Mouse (Mus musculus) neural tube, embryonic 12.5 days (tissue): ENCODE results near the gene Zfp704. TPM values are rescaled to one million over a fixed set of nuclear protein-coding genes. Genes with fewer than 3 reads are reported as not detected.
A peak's percentile ranks its signal among the peaks of the same experiment; 100 is the strongest.
"Not testable (repeated sequence)": the region's sequence is repeated elsewhere in the genome, so short reads cannot be mapped to it uniquely, and the experiment has no call there.

Experiments
- ATAC-seq: fragments of 200-750 bp; cut with Nextera tagmentation; 2 replicates; pipeline ENCODE4 v1.8.0; 2017; ENCODE audit warnings: low read depth, mild to moderate bottlenecking, moderate TSS enrichment, moderate library complexity; ENCODE audit not compliant: low FRiP score
- H3K27ac ChIP-seq: fragments of 300-500 bp; sonication (generic); 2 replicates; pipeline ENCODE4 v1.5.1; 2016
- H3K27me3 ChIP-seq: fragments of 300-500 bp; sonication (generic); replicated peaks from 2 replicates; pipeline ENCODE4 v1.6.1; 2016; ENCODE audit warnings: mild to moderate bottlenecking
- H3K36me3 ChIP-seq: fragments of 300-500 bp; sonication (generic); 2 replicates; pipeline ENCODE4 v1.6.1; 2016; ENCODE audit warnings: mild to moderate bottlenecking
- H3K4me1 ChIP-seq: fragments of 300-500 bp; sonication (generic); 2 replicates; pipeline ENCODE4 v1.6.1; 2016
- H3K4me2 ChIP-seq: fragments of 300-500 bp; sonication (generic); replicated peaks from 2 replicates; pipeline ENCODE4 v1.6.1; 2016; ENCODE audit warnings: mild to moderate bottlenecking
- H3K4me3 ChIP-seq: fragments of 300-500 bp; sonication (generic); 2 replicates; pipeline ENCODE4 v1.5.1; 2016
- H3K9ac ChIP-seq: fragments of 300-500 bp; sonication (generic); 2 replicates; pipeline ENCODE4 v1.6.1; 2016; ENCODE audit warnings: mild to moderate bottlenecking
- H3K9me3 ChIP-seq: fragments of 300-500 bp; sonication (generic); 2 replicates; pipeline ENCODE4 v1.6.1; 2016; ENCODE audit warnings: mild to moderate bottlenecking
- WGBS: fragments of 180-500 bp; shearing (Covaris S2); methylation state at CpG from one replicate; pipeline ENCODE4 v1.1.7; 2016; 5-methylcytosine and 5-hydroxymethylcytosine counted together
- polyA plus RNA-seq: library from polyadenylated mRNA; unstranded; fragments of >200 nt; fragmentation: Nextera tagmentation; extraction: Ambion mirVana; gene quantifications from 2 replicates; pipeline ENCODE4 v1.2.1, GENCODE M21; 2016

Zfp704 gene
- polyA plus RNA-seq, 1 experiment from 2014 or later: 7.0 TPM

- 98% methylated on average over 4 of the region's 4 CpGs for WGBS
- ATAC-seq: no peak
Observed at GRCm38 (mm10) chr3:9570782-9571181, 39.1 kb downstream of the Zfp704 start.

GRCm38 (mm10) chr3:9569706-9570105 lies 40.2 kb downstream of the Zfp704 start:
- H3K4me2 ChIP-seq, H3K27me3 ChIP-seq, H3K36me3 ChIP-seq, H3K27ac ChIP-seq, H3K9me3 ChIP-seq, H3K9ac ChIP-seq, H3K4me3 ChIP-seq, ATAC-seq: not testable (repeated sequence)
- WGBS: 81% methylated on average over 4 of the region's 4 CpGs
- peaks cover 27% of the 10 kb centered on the region for H3K4me1 ChIP-seq

More at GRCm38 (mm10) chr3:9570782-9571181, 39.1 kb downstream of the Zfp704 start:
- Histone ChIP-seq H3K27me3 (no peaks in the 10 kb centered on the region), H3K36me3 (no peaks in the 10 kb centered on the region), H3K4me2 (no peak overlapping the region), H3K4me3 (no peak overlapping the region), H3K9me3 (no peaks in the 10 kb centered on the region), H3K4me1 (peaks cover 30% of the 10 kb centered on the region), H3K27ac (no peak overlapping the region), H3K9ac (no peak overlapping the region)

- no peak overlapping the region for H3K9ac ChIP-seq
- WGBS: 86% methylated on average over 10 of the region's 10 CpGs
- no peaks in the 10 kb centered on the region for H3K27me3 ChIP-seq
- no peak overlapping the region for H3K27ac ChIP-seq
- H3K9me3 ChIP-seq: no peaks in the 10 kb centered on the region
- H3K4me1 ChIP-seq: peaks cover 20% of the 10 kb centered on the region
- 0 out of 2 replicates have a peak overlapping the region, but pooled peaks have one; percentile 18 for H3K4me2 ChIP-seq
- no peak for ATAC-seq
- H3K4me3 ChIP-seq: no peak overlapping the region
- no peaks in the 10 kb centered on the region for H3K36me3 ChIP-seq
Observed at GRCm38 (mm10) chr3:9568565-9569228, 41.2 kb downstream of the Zfp704 start.

- ATAC-seq: no peak
- peaks cover 20% of the 10 kb centered on the region for H3K4me1 ChIP-seq
- 0 out of 2 replicates have a peak overlapping the region, but pooled peaks have one; percentile 18 for H3K4me2 ChIP-seq
- H3K9ac ChIP-seq: no peak overlapping the region
- no peak overlapping the region for H3K4me3 ChIP-seq
- no peak overlapping the region for H3K27ac ChIP-seq
- 56% methylated on average over 8 of the region's 8 CpGs for WGBS
- H3K9me3 ChIP-seq: no peaks in the 10 kb centered on the region
- H3K27me3 ChIP-seq: no peaks in the 10 kb centered on the region
- no peaks in the 10 kb centered on the region for H3K36me3 ChIP-seq
Observed at GRCm38 (mm10) chr3:9567948-9568347, 41.9 kb downstream of the Zfp704 start.

- ATAC-seq: no peak
Observed at GRCm38 (mm10) chr3:9566831-9567230, 43.1 kb downstream of the Zfp704 start.

GRCm38 (mm10) chr3:9563562-9563961 lies 46.3 kb downstream of the Zfp704 start:
- Histone ChIP-seq H3K36me3 (no peaks in the 10 kb centered on the region), H3K27ac (no peak overlapping the region), H3K4me3 (no peak overlapping the region), H3K4me2 (no peak overlapping the region), H3K9me3 (no peaks in the 10 kb centered on the region), H3K27me3 (no peaks in the 10 kb centered on the region), H3K9ac (no peak overlapping the region), H3K4me1 (peaks cover 16% of the 10 kb centered on the region)
- WGBS: 82% methylated on average over 7 of the region's 7 CpGs
- ATAC-seq: no peak

More at GRCm38 (mm10) chr3:9566831-9567230, 43.1 kb downstream of the Zfp704 start:
- Histone ChIP-seq H3K4me3 (no peak overlapping the region), H3K27ac (no peak overlapping the region), H3K36me3 (no peaks in the 10 kb centered on the region), H3K27me3 (no peaks in the 10 kb centered on the region), H3K4me1 (peaks cover 20% of the 10 kb centered on the region), H3K4me2 (no peak overlapping the region), H3K9ac (no peak overlapping the region), H3K9me3 (no peaks in the 10 kb centered on the region)
- WGBS: 87% methylated on average over 3 of the region's 3 CpGs

GRCm38 (mm10) chr3:9562649-9563328 lies 47.1 kb downstream of the Zfp704 start:
- ATAC-seq: no peak
- no peak overlapping the region for H3K27ac ChIP-seq

GRCm38 (mm10) chr3:9557778-9558560 lies 51.9 kb downstream of the Zfp704 start:
- ATAC-seq: no peak
- Histone ChIP-seq H3K27ac (no peak overlapping the region), H3K4me2 (no peak overlapping the region), H3K36me3 (no peaks in the 10 kb centered on the region), H3K27me3 (no peaks in the 10 kb centered on the region), H3K4me1 (no peaks in the 10 kb centered on the region), H3K4me3 (no peak overlapping the region), H3K9me3 (no peaks in the 10 kb centered on the region), H3K9ac (no peak overlapping the region)
- 51% methylated on average over 6 of the region's 6 CpGs for WGBS

More at GRCm38 (mm10) chr3:9562649-9563328, 47.1 kb downstream of the Zfp704 start:
- 92% methylated on average over 11 of the region's 11 CpGs for WGBS
- Histone ChIP-seq H3K27me3 (no peaks in the 10 kb centered on the region), H3K9me3 (no peaks in the 10 kb centered on the region), H3K9ac (no peak overlapping the region), H3K36me3 (no peaks in the 10 kb centered on the region), H3K4me2 (no peak overlapping the region), H3K4me3 (no peak overlapping the region), H3K4me1 (peaks cover 9% of the 10 kb centered on the region)

GRCm38 (mm10) chr3:9556137-9556536 lies 53.7 kb downstream of the Zfp704 start:
- H3K9me3 ChIP-seq: no peaks in the 10 kb centered on the region
- no peaks in the 10 kb centered on the region for H3K27me3 ChIP-seq
- H3K36me3 ChIP-seq: no peaks in the 10 kb centered on the region
- H3K27ac ChIP-seq: no peak overlapping the region
- H3K4me3 ChIP-seq: no peak overlapping the region
- H3K4me1 ChIP-seq: no peaks in the 10 kb centered on the region; the same call in 1 of the 2 replicates
- H3K4me2 ChIP-seq: no peak overlapping the region
- no peak for ATAC-seq
- 68% methylated on average over 5 of the region's 5 CpGs for WGBS
- no peak overlapping the region for H3K9ac ChIP-seq

- no peaks in the 10 kb centered on the region for H3K9me3 ChIP-seq
Observed at GRCm38 (mm10) chr3:9554916-9555315, 55.0 kb downstream of the Zfp704 start.

GRCm38 (mm10) chr3:9552332-9552731 lies 57.6 kb downstream of the Zfp704 start:
- Histone ChIP-seq H3K36me3 (no peaks in the 10 kb centered on the region), H3K4me3 (no peak overlapping the region), H3K4me2 (no peak overlapping the region), H3K4me1 (peaks cover 5% of the 10 kb centered on the region), H3K27me3 (no peaks in the 10 kb centered on the region), H3K9ac (no peak overlapping the region), H3K27ac (no peak overlapping the region), H3K9me3 (no peaks in the 10 kb centered on the region)
- 79% methylated on average over 8 of the region's 8 CpGs for whole genome bisulfite sequencing
- ATAC-seq: no peak

More at GRCm38 (mm10) chr3:9554916-9555315, 55.0 kb downstream of the Zfp704 start:
- Histone ChIP-seq H3K4me3 (no peak overlapping the region), H3K36me3 (no peaks in the 10 kb centered on the region), H3K9ac (no peak overlapping the region), H3K27me3 (no peaks in the 10 kb centered on the region), H3K4me2 (no peak overlapping the region), H3K4me1 (no peaks in the 10 kb centered on the region; the same call in 1 of the 2 replicates), H3K27ac (no peak overlapping the region)
- WGBS: 96% methylated on average over 6 of the region's 6 CpGs
- no peak for ATAC-seq

GRCm38 (mm10) chr3:9550930-9551329 lies 59.0 kb downstream of the Zfp704 start:
- H3K4me3 ChIP-seq: no peak overlapping the region
- peaks cover 15% of the 10 kb centered on the region for H3K4me1 ChIP-seq
- no peaks in the 10 kb centered on the region for H3K36me3 ChIP-seq
- H3K4me2 ChIP-seq: no peak overlapping the region
- ATAC-seq: no peak
- 83% methylated on average over 1 of the region's 1 CpGs for WGBS
- H3K9me3 ChIP-seq: no peaks in the 10 kb centered on the region
- H3K27me3 ChIP-seq: no peaks in the 10 kb centered on the region
- H3K27ac ChIP-seq: no peak overlapping the region
- H3K9ac ChIP-seq: no peak overlapping the region
